Mouse (Mus musculus): ENCODE measurements at regions not wholly inside any gene's neighbourhood (a gene's known extent, or its start where the extent isn't known, plus 50 kb on each side); places are given as distances from the start of the nearest gene placed in this dataset.

DNA sequence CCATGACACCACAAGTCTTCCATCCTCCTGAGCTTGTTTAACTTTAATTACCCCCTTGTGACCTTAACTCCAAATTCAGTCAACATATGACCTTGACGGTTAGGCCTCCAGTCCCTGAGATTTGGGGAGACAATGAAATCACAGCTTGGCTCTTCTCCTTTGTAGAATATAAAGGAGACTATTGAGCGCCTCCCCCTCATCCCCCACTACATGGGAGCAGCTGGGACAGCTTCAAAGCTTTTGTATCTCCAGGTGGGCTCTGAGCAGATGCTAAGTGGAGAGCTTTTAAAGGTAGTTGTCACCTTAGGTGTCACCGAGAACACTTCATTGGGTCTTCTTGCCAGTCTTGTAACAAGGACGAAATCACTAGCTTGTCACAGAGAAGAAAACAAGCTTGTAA, 82.7 kb upstream of the Bod1 start:
- TF ChIP-seq CHD1 (IDR thresholded peaks at IDR 0.05; ENCODE audit: low read depth, low read length) (no peak), CTCF (IDR thresholded peaks at IDR 0.05 in 2 of 3, conservative IDR thresholded peaks at IDR 0.05 in 1 of 3; ENCODE audit: control insufficient read depth in 1 of 3, insufficient read depth in 1 of 3, low read depth in 2 of 3, low read length in 3 of 3, poor library complexity in 1 of 3, severe bottlenecking in 1 of 3) (no peak), ZMIZ1 (IDR thresholded peaks at IDR 0.05; ENCODE audit: low read depth, low read length) (no peak), ZNF384 (IDR thresholded peaks at IDR 0.05; ENCODE audit: low read depth, low read length) (no peak), POLR2A (IDR thresholded peaks at IDR 0.05; ENCODE audit: control insufficient read depth in 1 of 2, insufficient read depth in 1 of 2, low read depth in 1 of 2, low read length in 2 of 2, poor library complexity in 1 of 2) (no peak), POLR2AphosphoS2 (IDR thresholded peaks at IDR 0.05; ENCODE audit: low read length) (no peak), HCFC1 (IDR thresholded peaks at IDR 0.05; ENCODE audit: low read depth, low read length) (no peak), BHLHE40 (IDR thresholded peaks at IDR 0.05; ENCODE audit: borderline replicate concordance, low read depth, low read length) (no peak), EP300 (IDR thresholded peaks at IDR 0.05; ENCODE audit: low read depth in 1 of 2, low read length in 2 of 2) (no peak)

All from MEL (cell line).